Mouse (Mus musculus): Measurements from ENCODE around the gene Wdfy4.

Wdfy4 gene

GRCm38 (mm10) chr14:33185068-33185800 is at the start of gene Wdfy4:
Gene Wdfy4, minus strand, starts transcription at chr14:33185508.
- in situ Hi-C loops (cut with MboI, MseI) = no loop called here

GRCm38 (mm10) chr14:33232048-33232447 is 46.7 kb upstream of the Wdfy4 start:
- in situ Hi-C loops (cut with MboI, MseI) = no loop called here

- in situ Hi-C loops (cut with MboI, MseI) = no loop called here
Measured at GRCm38 (mm10) chr14:33231311-33231710, 46.0 kb upstream of the Wdfy4 start.

GRCm38 (mm10) chr14:33230672-33231071 is 45.4 kb upstream of the Wdfy4 start:
- in situ Hi-C loops (cut with MboI, MseI) = no loop called here

GRCm38 (mm10) chr14:33225235-33225634 is 39.9 kb upstream of the Wdfy4 start:
- in situ Hi-C loops (cut with MboI, MseI) = no loop called here

GRCm38 (mm10) chr14:33216343-33217208 is 31.3 kb upstream of the Wdfy4 start:
- in situ Hi-C loops (cut with MboI, MseI) = loop anchor here (5.0 kb wide), 1 partner anchor 86 kb away; no protein-coding TSS in a partner anchor

- in situ Hi-C loops (cut with MboI, MseI) = loop anchor here (5.0 kb wide), 1 partner anchor 87 kb away; no protein-coding TSS in a partner anchor
Measured at GRCm38 (mm10) chr14:33215163-33215562, 29.9 kb upstream of the Wdfy4 start.

GRCm38 (mm10) chr14:33214767-33215128 is 29.4 kb upstream of the Wdfy4 start:
- in situ Hi-C loops (cut with MboI, MseI) = loop anchor here (5.0 kb wide), 2 partner anchors 88 to 163 kb away; no protein-coding TSS in a partner anchor

GRCm38 (mm10) chr14:33213823-33214766 is 28.8 kb upstream of the Wdfy4 start, which contains the start of gene Arhgap22:
Gene Arhgap22, plus strand, starts transcription at chr14:33214026.
- in situ Hi-C loops (cut with MboI, MseI) = loop anchor here (5.0 kb wide), 1 partner anchor 163 kb away; no protein-coding TSS in a partner anchor

- in situ Hi-C loops (cut with MboI, MseI) = loop anchor here (5.0 kb wide), 1 partner anchor 164 kb away; no protein-coding TSS in a partner anchor
Measured at GRCm38 (mm10) chr14:33212958-33213309, 27.6 kb upstream of the Wdfy4 start.

GRCm38 (mm10) chr14:33212271-33212957 is 27.1 kb upstream of the Wdfy4 start:
- in situ Hi-C loops (cut with MboI, MseI) = loop anchor here (5.0 kb wide), 1 partner anchor 165 kb away; no protein-coding TSS in a partner anchor

- in situ Hi-C loops (cut with MboI, MseI) = loop anchor here (5.0 kb wide), 1 partner anchor 166 kb away; no protein-coding TSS in a partner anchor
Measured at GRCm38 (mm10) chr14:33210806-33211205, 25.5 kb upstream of the Wdfy4 start.

GRCm38 (mm10) chr14:33208331-33208730 is 23.0 kb upstream of the Wdfy4 start:
- in situ Hi-C loops (cut with MboI, MseI) = no loop called here

GRCm38 (mm10) chr14:33207011-33207410 is 21.7 kb upstream of the Wdfy4 start:
- in situ Hi-C loops (cut with MboI, MseI) = no loop called here

GRCm38 (mm10) chr14:33205280-33205965 is 20.1 kb upstream of the Wdfy4 start:
- in situ Hi-C loops (cut with MboI, MseI) = no loop called here

GRCm38 (mm10) chr14:33203777-33204176 is 18.5 kb upstream of the Wdfy4 start:
- in situ Hi-C loops (cut with MboI, MseI) = no loop called here

- in situ Hi-C loops (cut with MboI, MseI) = no loop called here
Measured at GRCm38 (mm10) chr14:33202885-33203284, 17.6 kb upstream of the Wdfy4 start.

- in situ Hi-C loops (cut with MboI, MseI) = no loop called here
Measured at GRCm38 (mm10) chr14:33202161-33202560, 16.9 kb upstream of the Wdfy4 start.

- in situ Hi-C loops (cut with MboI, MseI) = no loop called here
Measured at GRCm38 (mm10) chr14:33194241-33194640, 8.9 kb upstream of the Wdfy4 start.

- in situ Hi-C loops (cut with MboI, MseI) = no loop called here
Measured at GRCm38 (mm10) chr14:33193762-33194161, 8.5 kb upstream of the Wdfy4 start.

All from T-helper 2 cell (primary cell).